Comparison of ENCODE assay signal across 9 mouse cellular contexts in genomic region chr13:54758756-54759470, GRCm38 (mm10). TPM values are rescaled to one million over a fixed set of nuclear protein-coding genes. Genes with fewer than 3 reads are reported as not detected.
DNase-seq lines count a peak whose midpoint lies in the region; ATAC-seq and TF ChIP-seq lines count a peak whose summit lies in the region.
"Had no signal": no experiment of that assay in that cellular context is flagged by ENCODE, and none has a peak within 500 bp of the region (broad histone marks: within the 10 kb centered on the region; RNA-seq: fewer than 3 reads in every experiment).

No protein-coding gene starts in this region.

- peak overlapping the region; percentile 61 for H3K9ac ChIP-seq in forebrain, embryonic 12.5 days
- H3K9ac ChIP-seq in liver, embryonic 13.5 days: no peak overlapping the region

- H3K27me3 ChIP-seq in E14TG2a.4 (ENCODE audit: insufficient read depth, low read length): peaks cover 73% of the 10 kb centered on the region
- H3K27me3 ChIP-seq in forebrain, embryonic 12.5 days: peaks cover 66% of the 10 kb centered on the region
- H3K27me3 ChIP-seq in liver, embryonic 13.5 days: peaks cover 89% of the 10 kb centered on the region

- TF ChIP-seq CTCF in gastrocnemius, adult 2 months (IDR thresholded peaks at IDR 0.05): no peak
- TF ChIP-seq CTCF in E14TG2a.4 (conservative IDR thresholded peaks at IDR 0.05; ENCODE audit: low read length): no peak

- 0% methylated on average over 29 of the region's 29 CpGs for WGBS in forebrain, embryonic 12.5 days
- WGBS in liver, embryonic 13.5 days (ENCODE audit: insufficient replicate concordance): 6% methylated on average over 29 of the region's 29 CpGs

- peaks cover 39% of the 10 kb centered on the region for H3K4me1 ChIP-seq in E14TG2a.4 (replicated peaks; ENCODE audit: low read depth, low read length)
- H3K4me1 ChIP-seq in forebrain, embryonic 12.5 days: peaks cover 46% of the 10 kb centered on the region
- peaks cover 2% of the 10 kb centered on the region; the same call in 1 of the 2 replicates for H3K4me1 ChIP-seq in liver, embryonic 13.5 days (replicated peaks)

- intact Hi-C loops in gastrocnemius, adult 2 months (cut with DNase I): no loop called here
- intact Hi-C loops in gastrocnemius, postnatal 14 days (cut with DNase I; ENCODE audit: low total_unique reads): no loop called here

- H3K4me3 ChIP-seq in gastrocnemius, adult 2 months: peak overlapping the region; percentile 62
- H3K4me3 ChIP-seq in E14TG2a.4 (replicated peaks; ENCODE audit: low read length): peak overlapping the region; percentile 80
- H3K4me3 ChIP-seq in forebrain, embryonic 12.5 days (replicated peaks): peak overlapping the region; percentile 47
- H3K4me3 ChIP-seq in liver, embryonic 13.5 days (replicated peaks): no peak overlapping the region

- H3K36me3 ChIP-seq in E14TG2a.4 (ENCODE audit: insufficient read depth, low read length): no peaks in the 10 kb centered on the region
- no peaks in the 10 kb centered on the region for H3K36me3 ChIP-seq in forebrain, embryonic 12.5 days (replicated peaks)
- H3K36me3 ChIP-seq in liver, embryonic 13.5 days: no peaks in the 10 kb centered on the region

- H3K4me2 ChIP-seq in forebrain, embryonic 12.5 days: peak overlapping the region; percentile 85
- peak overlapping the region; percentile 50; the same call in 1 of the 2 replicates for H3K4me2 ChIP-seq in liver, embryonic 13.5 days

- no peak overlapping the region for H3K27ac ChIP-seq in gastrocnemius, adult 2 months
- H3K27ac ChIP-seq in forebrain, embryonic 12.5 days: peak overlapping the region; percentile 94
- no peak overlapping the region for H3K27ac ChIP-seq in liver, embryonic 13.5 days

- no peaks in the 10 kb centered on the region for H3K9me3 ChIP-seq in E14TG2a.4 (ENCODE audit: low read length)
- no peaks in the 10 kb centered on the region for H3K9me3 ChIP-seq in forebrain, embryonic 12.5 days
- no peaks in the 10 kb centered on the region for H3K9me3 ChIP-seq in liver, embryonic 13.5 days (replicated peaks)

- peak; percentile 30; the same call in 1 of the 2 replicates for ATAC-seq in forebrain, embryonic 12.5 days (ENCODE audit: low FRiP score)
- no peak; the same call in 1 of the 2 replicates for ATAC-seq in liver, embryonic 13.5 days (ENCODE audit: low read depth)

- DNase-seq in gastrocnemius, adult 2 months: no peak
- DNase-seq in gastrocnemius, postnatal 14 days: no peak
- DNase-seq in liver, embryonic 13.5 days: no peak
- DNase-seq in ovary, postnatal 10 days (ENCODE audit: low spot score): no peak
- no peak for DNase-seq in right cerebral cortex, postnatal 36 days (ENCODE audit: low spot score in 2 of 2)
- no peak for DNase-seq in layer of hippocampus, adult 18-20 months (ENCODE audit: low spot score in 2 of 2)

RNA-seq across cellular contexts. Expression of gene Sncb, which starts 7.5 kb away (rescaled TPM):
- total RNA-seq in gastrocnemius, adult 2 months (2021): not detected
- under 1 TPM in 1 of 2 experiments, not detected in 1; 0.18 TPM for total RNA-seq in gastrocnemius, postnatal 14 days (2021)
- polyA plus RNA-seq in forebrain, embryonic 12.5 days (2016; fragmentation: Nextera tagmentation; extraction: Ambion mirVana): 2.7 and 3.6 TPM in 2 replicates
- not detected in 2 replicates for polyA plus RNA-seq in liver, embryonic 13.5 days (2015; fragmentation: Nextera tagmentation; extraction: Ambion mirVana)
- total RNA-seq in layer of hippocampus, adult 18-20 months (2021): 100 to 1,000 TPM; 687 to 705 TPM

RNA-seq across cellular contexts. Expression of gene Gprin1, which starts 9.2 kb away (rescaled TPM):
- not detected for total RNA-seq in gastrocnemius, adult 2 months (2021)
- total RNA-seq in gastrocnemius, postnatal 14 days (2021): under 1 TPM; 0.09 to 0.12 TPM
- 4.3 and 11.3 TPM in 2 replicates for polyA plus RNA-seq in forebrain, embryonic 12.5 days (2016; fragmentation: Nextera tagmentation; extraction: Ambion mirVana)
- polyA plus RNA-seq in liver, embryonic 13.5 days (2015; fragmentation: Nextera tagmentation; extraction: Ambion mirVana): 0.02 and 0.05 TPM in 2 replicates
- total RNA-seq in layer of hippocampus, adult 18-20 months (2021): 100 to 1,000 TPM; 146 to 150 TPM

RNA-seq across cellular contexts. Expression of gene Eif4e1b, which starts 24.9 kb away (rescaled TPM):
- not detected for total RNA-seq in gastrocnemius, adult 2 months (2021)
- total RNA-seq in gastrocnemius, postnatal 14 days (2021): not detected
- polyA plus RNA-seq in forebrain, embryonic 12.5 days (2016; fragmentation: Nextera tagmentation; extraction: Ambion mirVana): not detected in 2 replicates
- polyA plus RNA-seq in liver, embryonic 13.5 days (2015; fragmentation: Nextera tagmentation; extraction: Ambion mirVana): not detected in 2 replicates
- total RNA-seq in layer of hippocampus, adult 18-20 months (2021): not detected
- total RNA-seq: layer of hippocampus, postnatal 25 days had no signal

RNA-seq across cellular contexts. Expression of gene Tspan17, which starts 30.3 kb away (rescaled TPM):
- 10 to 100 TPM; 15.3 to 25.3 TPM for total RNA-seq in gastrocnemius, adult 2 months (2021)
- 10 to 100 TPM; 23.0 to 25.8 TPM for total RNA-seq in gastrocnemius, postnatal 14 days (2021)
- polyA plus RNA-seq in forebrain, embryonic 12.5 days (2016; fragmentation: Nextera tagmentation; extraction: Ambion mirVana): 12.8 and 14.2 TPM in 2 replicates
- polyA plus RNA-seq in liver, embryonic 13.5 days (2015; fragmentation: Nextera tagmentation; extraction: Ambion mirVana): 1.5 and 2.0 TPM in 2 replicates
- total RNA-seq in layer of hippocampus, adult 18-20 months (2021): 10 to 100 TPM; 75.8 to 78.0 TPM

RNA-seq across cellular contexts. Expression of gene Cdhr2, which starts 57.7 kb away (rescaled TPM):
- total RNA-seq in gastrocnemius, adult 2 months (2021): not detected
- total RNA-seq in gastrocnemius, postnatal 14 days (2021): not detected
- polyA plus RNA-seq in forebrain, embryonic 12.5 days (2016; fragmentation: Nextera tagmentation; extraction: Ambion mirVana): 0.05 TPM in 1 of 2 replicates, not detected in the other
- polyA plus RNA-seq in liver, embryonic 13.5 days (2015; fragmentation: Nextera tagmentation; extraction: Ambion mirVana): 7.8 and 10.5 TPM in 2 replicates
- total RNA-seq in layer of hippocampus, adult 18-20 months (2021): under 1 TPM; 0.20 to 0.22 TPM

Comparison
In these comparisons a context has a peak if more than half of its experiments do, and no peak if none do; other contexts are left out.
1. RNA of gene Sncb, which starts 7.5 kb away (total RNA-seq): 687 to 705 TPM in layer of hippocampus, adult 18-20 months; 0.18 TPM in gastrocnemius, postnatal 14 days and not detected in gastrocnemius, adult 2 months; every median in the first group is over 100 times any median in the second.
2. RNA of gene Gprin1, which starts 9.2 kb away (total RNA-seq): 146 to 150 TPM in layer of hippocampus, adult 18-20 months; 0.09 to 0.12 TPM in gastrocnemius, postnatal 14 days and not detected in gastrocnemius, adult 2 months; every median in the first group is over 100 times any median in the second.